Mouse (Mus musculus): Measurements from ENCODE around the gene Vmn2r69.

Vmn2r69 gene

DNA sequence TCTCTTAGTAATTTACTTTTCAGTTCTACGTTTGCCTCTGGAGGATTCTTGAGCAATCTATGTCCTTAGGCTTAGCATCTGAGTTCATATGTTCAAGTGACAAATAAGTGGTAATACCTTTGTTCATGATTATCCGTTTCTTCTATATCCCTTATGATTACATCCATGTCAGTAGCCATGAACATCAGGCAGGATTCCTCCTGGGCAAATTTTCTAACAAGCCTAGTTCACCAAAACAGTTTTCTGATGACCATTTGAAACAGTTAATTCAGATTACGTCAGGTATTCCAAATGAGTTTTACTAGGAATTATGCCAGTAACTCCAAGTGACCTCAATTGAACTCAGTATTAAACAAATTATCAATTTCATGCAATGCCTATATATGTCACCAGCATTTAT is at the start of gene Vmn2r69:
Gene Vmn2r69, minus strand, starts transcription at position 101 of the 400 bp plus-strand sequence.
- in situ Hi-C loops (cut with MboI; ENCODE audit: low pct_unique_long_range_greater_than_20kb in 1 of 2, low sequenced_read_pairs in 2 of 2, unreplicated experiment in 1 of 2), result no loop called here

All from mouse embryonic stem cell (cell line).